In the genomic region with DNA sequence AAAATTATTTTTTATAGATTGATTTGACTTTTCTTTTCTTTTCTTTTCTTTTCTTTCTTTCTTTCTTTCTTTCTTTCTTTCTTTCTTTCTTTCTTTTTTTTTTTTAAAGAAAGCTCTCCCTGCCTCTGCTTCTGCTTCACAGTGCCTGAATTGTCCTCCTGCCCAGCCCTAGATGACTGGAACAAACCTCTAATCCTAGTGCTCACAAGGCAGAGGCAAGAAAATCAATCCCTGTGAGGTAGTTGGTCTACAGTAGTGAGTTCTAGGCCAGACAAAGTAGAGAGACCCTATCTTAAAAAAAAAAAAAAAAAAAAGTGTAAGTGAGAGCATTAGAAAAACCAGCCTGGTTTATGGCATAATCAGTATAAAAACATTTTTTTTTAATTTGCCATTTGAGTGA, we compare ENCODE assay signal across 11 mouse cellular contexts. TPM values are rescaled to one million over a fixed set of nuclear protein-coding genes. Genes with fewer than 3 reads are reported as not detected.
DNase-seq lines count a peak whose midpoint lies in the region; ATAC-seq and TF ChIP-seq lines count a peak whose summit lies in the region.
"Had no signal": no experiment of that assay in that cellular context is flagged by ENCODE, and none has a peak within 500 bp of the region (broad histone marks: within the 10 kb centered on the region; RNA-seq: fewer than 3 reads in every experiment).

No protein-coding gene starts in this region.

- H3K27me3 ChIP-seq in kidney, postnatal 0 days (ENCODE audit: insufficient read depth, low read length), result no peaks in the 10 kb centered on the region
- no peaks in the 10 kb centered on the region for H3K27me3 ChIP-seq in G1E (ENCODE audit: insufficient read depth, low read length)
- H3K27me3 ChIP-seq in limb, embryonic 13.5 days, result no peaks in the 10 kb centered on the region

- no peak overlapping the region for H3K9ac ChIP-seq in kidney, postnatal 0 days (ENCODE audit: low read depth, low read length)
- H3K9ac ChIP-seq in limb, embryonic 13.5 days, result no peak overlapping the region

- no peak for DNase-seq in gastrocnemius, adult 2 months
- DNase-seq in gastrocnemius, adult 18-20 months (ENCODE audit: low spot score), result no peak
- DNase-seq in kidney, postnatal 0 days (ENCODE audit: low spot score), result no peak
- DNase-seq in kidney, postnatal 25 days, result no peak
- DNase-seq in G1E (ENCODE audit: low spot score), result no peak
- DNase-seq in left cerebral cortex, adult 11 months (ENCODE audit: low spot score), result no peak
- DNase-seq in spleen, postnatal 4 days (ENCODE audit: low spot score in 2 of 2), result no peak
- DNase-seq: cerebellum, postnatal 10 days; kidney, postnatal 10 days; thymus, adult 2 months had no signal

- H3K4me3 ChIP-seq in gastrocnemius, adult 2 months, result peak overlapping the region; percentile 75
- no peak overlapping the region for H3K4me3 ChIP-seq in kidney, postnatal 0 days (replicated peaks; ENCODE audit: low read depth, low read length)
- H3K4me3 ChIP-seq in G1E (ENCODE audit: low read depth, low read length), result peak overlapping the region; percentile 44; the same call in 1 of the 2 replicates
- no peak overlapping the region for H3K4me3 ChIP-seq in limb, embryonic 13.5 days

- H3K4me1 ChIP-seq in kidney, postnatal 0 days (replicated peaks; ENCODE audit: insufficient read depth, low read length), result 0 out of 2 replicates have a peak, but pooled peaks cover 4% of the 10 kb centered on the region
- peaks cover 33% of the 10 kb centered on the region for H3K4me1 ChIP-seq in G1E (ENCODE audit: insufficient read depth, low read depth, low read length)
- H3K4me1 ChIP-seq in limb, embryonic 13.5 days, result peaks cover 18% of the 10 kb centered on the region

- no peaks in the 10 kb centered on the region for H3K9me3 ChIP-seq in kidney, postnatal 0 days (replicated peaks; ENCODE audit: low read length)
- H3K9me3 ChIP-seq in G1E (replicated peaks), result no peaks in the 10 kb centered on the region
- no peaks in the 10 kb centered on the region for H3K9me3 ChIP-seq in limb, embryonic 13.5 days

- no peak for ATAC-seq in kidney, postnatal 0 days (replicated peaks; ENCODE audit: low FRiP score, low read depth)
- ATAC-seq in G1E (ENCODE audit: extremely low read depth, insufficient number of reproducible peaks, low FRiP score, poor library complexity, severe bottlenecking), result no peak
- no peak for ATAC-seq in limb, embryonic 13.5 days (ENCODE audit: low FRiP score, low read depth)

- 0 out of 2 replicates have a peak overlapping the region, but pooled peaks have one; percentile 28 for H3K4me2 ChIP-seq in kidney, postnatal 0 days (ENCODE audit: low read length)
- H3K4me2 ChIP-seq in limb, embryonic 13.5 days (replicated peaks), result peak overlapping the region; percentile 40; the same call in 1 of the 2 replicates

- H3K36me3 ChIP-seq in kidney, postnatal 0 days (ENCODE audit: insufficient read depth, low read length), result peaks cover 17% of the 10 kb centered on the region
- peaks cover 36% of the 10 kb centered on the region for H3K36me3 ChIP-seq in G1E (replicated peaks)
- peaks cover 27% of the 10 kb centered on the region for H3K36me3 ChIP-seq in limb, embryonic 13.5 days

- no peak overlapping the region for H3K27ac ChIP-seq in gastrocnemius, adult 2 months
- no peak overlapping the region for H3K27ac ChIP-seq in kidney, postnatal 0 days
- H3K27ac ChIP-seq in limb, embryonic 13.5 days, result no peak overlapping the region

- TF ChIP-seq CTCF in gastrocnemius, adult 2 months (IDR thresholded peaks at IDR 0.05), result no peak
- no peak for TF ChIP-seq CTCF in kidney, postnatal 0 days (IDR thresholded peaks at IDR 0.05; ENCODE audit: low read depth)
- TF ChIP-seq CTCF in G1E (IDR thresholded peaks at IDR 0.05; ENCODE audit: low read depth, low read length), result no peak

- intact Hi-C loops in gastrocnemius, adult 2 months (cut with DNase I), result loop anchor here (5.0 kb wide), 2 partner anchors 38 to 78 kb away; a partner anchor contains a TSS

RNA-seq across cellular contexts. Expression of a gene that starts 2.5 kb away (rescaled TPM):
- total RNA-seq in gastrocnemius, adult 2 months (2021), result 100 to 1,000 TPM; 113 to 116 TPM
- 10 to 100 TPM; 92.4 to 97.4 TPM for total RNA-seq in gastrocnemius, adult 18-20 months (2021)
- 108 and 112 TPM in 2 replicates for polyA plus RNA-seq in kidney, postnatal 0 days (2015; fragmentation: Nextera tagmentation; extraction: Ambion mirVana)
- total RNA-seq in G1E (2014; fragmentation: Nextera tagmentation) (573 and 598 TPM in 2 replicates), G1E (2017) (239 and 264 TPM in 2 replicates)
- 42.3 and 43.9 TPM in 2 replicates for polyA plus RNA-seq in G1E (2012)
- polyA plus RNA-seq in limb, embryonic 13.5 days (2015; fragmentation: Nextera tagmentation; extraction: Ambion mirVana), result 154 and 161 TPM in 2 replicates

RNA-seq across cellular contexts. Expression of a gene that starts 3.0 kb away (rescaled TPM):
- 10 to 100 TPM; 58.4 to 66.2 TPM for total RNA-seq in gastrocnemius, adult 2 months (2021)
- 10 to 100 TPM; 60.8 to 64.6 TPM for total RNA-seq in gastrocnemius, adult 18-20 months (2021)
- 68.5 and 71.0 TPM in 2 replicates for polyA plus RNA-seq in kidney, postnatal 0 days (2015; fragmentation: Nextera tagmentation; extraction: Ambion mirVana)
- 193 and 200 TPM in 2 replicates for total RNA-seq in G1E (2014; fragmentation: Nextera tagmentation)
- 275 and 327 TPM in 2 replicates for total RNA-seq in G1E (2017)
- 631 and 715 TPM in 2 replicates for polyA plus RNA-seq in G1E (2012)
- polyA plus RNA-seq in limb, embryonic 13.5 days (2015; fragmentation: Nextera tagmentation; extraction: Ambion mirVana), result 110 and 114 TPM in 2 replicates

RNA-seq across cellular contexts. Expression of a gene that starts 31.0 kb away (rescaled TPM):
- 10 to 100 TPM; 15.8 to 21.8 TPM for total RNA-seq in gastrocnemius, adult 2 months (2021)
- total RNA-seq in gastrocnemius, adult 18-20 months (2021), result 10 to 100 TPM; 19.8 to 20.5 TPM
- polyA plus RNA-seq in kidney, postnatal 0 days (2015; fragmentation: Nextera tagmentation; extraction: Ambion mirVana), result 4.4 and 4.5 TPM in 2 replicates
- total RNA-seq in G1E (2014; fragmentation: Nextera tagmentation) (7.4 and 8.0 TPM in 2 replicates), G1E (2017) (4.6 and 5.1 TPM in 2 replicates)
- 0.40 and 0.76 TPM in 2 replicates for polyA plus RNA-seq in G1E (2012)
- 3.8 and 5.2 TPM in 2 replicates for polyA plus RNA-seq in limb, embryonic 13.5 days (2015; fragmentation: Nextera tagmentation; extraction: Ambion mirVana)

RNA-seq across cellular contexts. Expression of a gene that starts 38.8 kb away (rescaled TPM):
- total RNA-seq in gastrocnemius, adult 2 months (2021), result 1 to 10 TPM in 1 of 2 experiments, under 1 TPM in 1; 0.92 to 1.6 TPM
- 1 to 10 TPM; 1.1 TPM for total RNA-seq in gastrocnemius, adult 18-20 months (2021)
- polyA plus RNA-seq in kidney, postnatal 0 days (2015; fragmentation: Nextera tagmentation; extraction: Ambion mirVana), result 10.6 and 12.6 TPM in 2 replicates
- 42.7 and 80.4 TPM in 2 replicates for total RNA-seq in G1E (2014; fragmentation: Nextera tagmentation)
- total RNA-seq in G1E (2017), result 37.6 and 38.1 TPM in 2 replicates
- polyA plus RNA-seq in G1E (2012), result 18.9 and 20.3 TPM in 2 replicates
- 22.1 and 23.2 TPM in 2 replicates for polyA plus RNA-seq in limb, embryonic 13.5 days (2015; fragmentation: Nextera tagmentation; extraction: Ambion mirVana)

RNA-seq across cellular contexts. Expression of a gene that starts 52.2 kb away (rescaled TPM):
- 10 to 100 TPM; 16.0 to 17.7 TPM for total RNA-seq in gastrocnemius, adult 2 months (2021)
- 10 to 100 TPM; 13.1 to 15.1 TPM for total RNA-seq in gastrocnemius, adult 18-20 months (2021)
- 42.3 and 45.0 TPM in 2 replicates for polyA plus RNA-seq in kidney, postnatal 0 days (2015; fragmentation: Nextera tagmentation; extraction: Ambion mirVana)
- total RNA-seq in G1E (2014; fragmentation: Nextera tagmentation) (18.8 and 25.1 TPM in 2 replicates), G1E (2017) (17.9 and 19.7 TPM in 2 replicates)
- 1.4 and 1.8 TPM in 2 replicates for polyA plus RNA-seq in G1E (2012)
- 29.9 and 31.5 TPM in 2 replicates for polyA plus RNA-seq in limb, embryonic 13.5 days (2015; fragmentation: Nextera tagmentation; extraction: Ambion mirVana)

Comparison
In these comparisons a context has a peak if more than half of its experiments do, and no peak if none do; other contexts are left out.
1. H3K4me3 ChIP-seq: peak in gastrocnemius, adult 2 months (single experiment) and G1E (single experiment); none in kidney, postnatal 0 days (single experiment) and limb, embryonic 13.5 days (single experiment).